Mouse (Mus musculus) intestine, postnatal 0 days (tissue): ENCODE measurements around the gene Olfr1124. TPM values are rescaled to one million over a fixed set of nuclear protein-coding genes. Genes with fewer than 3 reads are reported as not detected.
A peak's percentile ranks its signal among the peaks of the same experiment; 100 is the strongest.

ENCODE experiments used
- ATAC-seq: fragments of 200-750 bp; cut with Nextera tagmentation; 2 replicates; pipeline ENCODE4 v1.8.0; 2017; ENCODE audit warnings: mild to moderate bottlenecking, moderate TSS enrichment, moderate library complexity
- H3K27ac ChIP-seq: fragments of 300-500 bp; sonication (generic); 2 replicates; pipeline ENCODE4 v1.5.1; 2014; ENCODE audit warnings: mild to moderate bottlenecking, low read depth, low read length, moderate library complexity
- H3K27me3 ChIP-seq: fragments of 300-500 bp; sonication (generic); replicated peaks from 2 replicates; pipeline ENCODE4 v1.6.1; 2014; ENCODE audit warnings: low read length, mixed read lengths; ENCODE audit not compliant: control insufficient read depth, insufficient read depth
- H3K36me3 ChIP-seq: fragments of 300-500 bp; sonication (generic); 2 replicates; pipeline ENCODE4 v1.6.1; 2014; ENCODE audit warnings: mild to moderate bottlenecking, moderate library complexity; ENCODE audit not compliant: control insufficient read depth, insufficient read depth
- H3K4me1 ChIP-seq: fragments of 300-500 bp; sonication (generic); replicated peaks from 2 replicates; pipeline ENCODE4 v1.6.1; 2014; ENCODE audit warnings: antibody characterized with exemption, low read length, mixed read lengths; ENCODE audit not compliant: control insufficient read depth, insufficient read depth
- H3K4me2 ChIP-seq: fragments of 300-500 bp; sonication (generic); replicated peaks from 2 replicates; pipeline ENCODE4 v1.6.1; 2014; ENCODE audit warnings: low read depth, mild to moderate bottlenecking, moderate library complexity
- H3K4me3 ChIP-seq: fragments of 300-500 bp; sonication (generic); 2 replicates; pipeline ENCODE4 v1.5.1; 2014; ENCODE audit warnings: low read depth, low read length
- H3K9ac ChIP-seq: fragments of 300-500 bp; sonication (generic); 2 replicates; pipeline ENCODE4 v1.6.1; 2014; ENCODE audit warnings: mild to moderate bottlenecking, low read depth, low read length
- H3K9me3 ChIP-seq: fragments of 300-500 bp; sonication (generic); 2 replicates; pipeline ENCODE4 v1.6.1; 2016; ENCODE audit warnings: mixed run types; ENCODE audit not compliant: control insufficient read depth
- CTCF ChIP-seq: sonication (generic); IDR thresholded peaks from 2 replicates; pipeline ENCODE4 v1.5.1; 2016; ENCODE audit warnings: low read depth, mild to moderate bottlenecking, control low read depth, antibody characterized with exemption, moderate library complexity
- WGBS: fragments of 180-500 bp; shearing (Covaris S2); extraction: QIAGEN DNeasy Blood & Tissue Kit; methylation state at CpG from one replicate; pipeline ENCODE4 v1.1.7; 2014; 5-methylcytosine and 5-hydroxymethylcytosine counted together
- polyA plus RNA-seq: library from polyadenylated mRNA; unstranded; fragments of >200 nt; fragmentation: Nextera tagmentation; extraction: Ambion mirVana; gene quantifications from 2 replicates; pipeline ENCODE4 v1.2.1, GENCODE M21; 2015

Gene Olfr1124
- polyA plus RNA-seq, 1 experiment from 2014 or later = not detected

- no peak for TF ChIP-seq CTCF
- no peaks in the 10 kb centered on the region for H3K4me1 ChIP-seq
- H3K9ac ChIP-seq = no peak within 1 kb of the TSS
- no peaks in the 10 kb centered on the region for H3K27me3 ChIP-seq
- H3K27ac ChIP-seq = no peak within 1 kb of the TSS
- no peak for ATAC-seq
- H3K4me3 ChIP-seq = no peak within 1 kb of the TSS
- no peaks in the 10 kb centered on the region for H3K36me3 ChIP-seq
- no peaks in the 10 kb centered on the region for H3K9me3 ChIP-seq
- no peak within 1 kb of the TSS for H3K4me2 ChIP-seq
Observed at GRCm38 (mm10) chr2:87453662-87454061, 23.6 kb downstream of the Olfr1124 start, which contains the start of gene Olfr1126. Gene Olfr1126 (plus strand): TSS chr2:87453962.

GRCm38 (mm10) chr2:87461769-87462168, 31.7 kb downstream of the Olfr1124 start:
- no peak overlapping the region for H3K4me3 ChIP-seq
- H3K4me2 ChIP-seq = no peak overlapping the region
- H3K9ac ChIP-seq = no peak overlapping the region
- no peaks in the 10 kb centered on the region for H3K27me3 ChIP-seq
- H3K27ac ChIP-seq = no peak overlapping the region
- TF ChIP-seq CTCF = no peak
- ATAC-seq = no peak
- 0 out of 2 replicates have a peak, but pooled peaks cover 2% of the 10 kb centered on the region for H3K9me3 ChIP-seq
- H3K4me1 ChIP-seq = no peaks in the 10 kb centered on the region
- 90% methylated on average over 4 of the region's 4 CpGs for WGBS
- no peaks in the 10 kb centered on the region for H3K36me3 ChIP-seq

- no peak for ATAC-seq
- H3K27ac ChIP-seq = no peak overlapping the region
Observed at GRCm38 (mm10) chr2:87480207-87480606, 50.1 kb downstream of the Olfr1124 start.

GRCm38 (mm10) chr2:87481158-87481557, 51.1 kb downstream of the Olfr1124 start:
- Histone ChIP-seq H3K9me3 (no peaks in the 10 kb centered on the region), H3K36me3 (no peaks in the 10 kb centered on the region), H3K27ac (no peak overlapping the region), H3K4me2 (no peak overlapping the region), H3K4me3 (no peak overlapping the region), H3K4me1 (no peaks in the 10 kb centered on the region), H3K27me3 (no peaks in the 10 kb centered on the region), H3K9ac (no peak overlapping the region)
- no peak for TF ChIP-seq CTCF
- ATAC-seq = no peak
- 68% methylated on average over 4 of the region's 4 CpGs for WGBS

More at GRCm38 (mm10) chr2:87480207-87480606, 50.1 kb downstream of the Olfr1124 start:
- Histone ChIP-seq H3K36me3 (no peaks in the 10 kb centered on the region), H3K4me1 (no peaks in the 10 kb centered on the region), H3K9ac (no peak overlapping the region), H3K4me3 (no peak overlapping the region), H3K9me3 (no peaks in the 10 kb centered on the region), H3K4me2 (no peak overlapping the region), H3K27me3 (no peaks in the 10 kb centered on the region)
- 0 out of 2 replicates have a peak, but pooled peaks have one; percentile 3 for TF ChIP-seq CTCF

- WGBS = 71% methylated on average over 2 of the region's 2 CpGs
- no peak overlapping the region for H3K27ac ChIP-seq
- H3K4me2 ChIP-seq = no peak overlapping the region
- ATAC-seq = no peak
- H3K4me1 ChIP-seq = no peaks in the 10 kb centered on the region
- H3K4me3 ChIP-seq = no peak overlapping the region
- no peak for TF ChIP-seq CTCF
- no peaks in the 10 kb centered on the region for H3K27me3 ChIP-seq
- no peak overlapping the region for H3K9ac ChIP-seq
- H3K9me3 ChIP-seq = no peaks in the 10 kb centered on the region
- H3K36me3 ChIP-seq = no peaks in the 10 kb centered on the region
Observed at GRCm38 (mm10) chr2:87482276-87482675, 52.2 kb downstream of the Olfr1124 start.

Other genes starting within 250 kb of the Olfr1124 start
- gene Olfr1112, start 242.5 kb upstream of the Olfr1124 start, polyA plus RNA-seq = not detected in 2 replicates
- not detected in 2 replicates for gene Olfr1113, start 221.3 kb upstream of the Olfr1124 start, polyA plus RNA-seq
- not detected in 2 replicates for gene Olfr1115, start 182.3 kb upstream of the Olfr1124 start, polyA plus RNA-seq
- not detected in 2 replicates for gene Olfr1116, start 162.7 kb upstream of the Olfr1124 start, polyA plus RNA-seq
- gene Olfr1118, start 122.7 kb upstream of the Olfr1124 start, polyA plus RNA-seq = not detected in 2 replicates
- not detected in 2 replicates for gene Olfr1120, start 75.5 kb upstream of the Olfr1124 start, polyA plus RNA-seq
- gene Olfr1121, start 60.4 kb upstream of the Olfr1124 start, polyA plus RNA-seq = not detected in 2 replicates
- not detected in 2 replicates for gene Olfr1122, start 44.4 kb upstream of the Olfr1124 start, polyA plus RNA-seq
- not detected in 2 replicates for gene Olfr1123, start 13.6 kb upstream of the Olfr1124 start, polyA plus RNA-seq
- gene Olfr1126, start 23.7 kb downstream of the Olfr1124 start, polyA plus RNA-seq = not detected in 2 replicates
- not detected in 2 replicates for gene Pramel7, start 66.8 kb downstream of the Olfr1124 start, polyA plus RNA-seq
- not detected in 2 replicates for gene Pramel6, start 76.3 kb downstream of the Olfr1124 start, polyA plus RNA-seq
- gene Olfr153, start 101.5 kb downstream of the Olfr1124 start, polyA plus RNA-seq = not detected in 2 replicates
- gene Olfr1128, start 115.3 kb downstream of the Olfr1124 start, polyA plus RNA-seq = not detected in 2 replicates
- gene Olfr1129, start 143.6 kb downstream of the Olfr1124 start, polyA plus RNA-seq = not detected in 2 replicates
- gene Olfr1130, start 175.9 kb downstream of the Olfr1124 start, polyA plus RNA-seq = not detected in 2 replicates
- not detected in 2 replicates for gene Olfr1131, start 196.8 kb downstream of the Olfr1124 start, polyA plus RNA-seq
- not detected in 2 replicates for gene Olfr1132, start 207.3 kb downstream of the Olfr1124 start, polyA plus RNA-seq
- gene Olfr1133, start 217.1 kb downstream of the Olfr1124 start, polyA plus RNA-seq = not detected in 2 replicates
- gene Olfr1134, start 228.2 kb downstream of the Olfr1124 start, polyA plus RNA-seq = not detected in 2 replicates
- not detected in 2 replicates for gene Olfr1135, start 243.4 kb downstream of the Olfr1124 start, polyA plus RNA-seq